Mouse (Mus musculus) thymus, postnatal 4 days (tissue): ENCODE data around the gene Itsn2.
"Not testable (repeated sequence)": the region's sequence is repeated elsewhere in the genome, so short reads cannot be mapped to it uniquely, and the experiment has no call there.

Experiments
- DNase-seq: peaks from one replicate; pipeline ENCODE4 v3.0.0; 2021

The Itsn2 gene

DNA sequence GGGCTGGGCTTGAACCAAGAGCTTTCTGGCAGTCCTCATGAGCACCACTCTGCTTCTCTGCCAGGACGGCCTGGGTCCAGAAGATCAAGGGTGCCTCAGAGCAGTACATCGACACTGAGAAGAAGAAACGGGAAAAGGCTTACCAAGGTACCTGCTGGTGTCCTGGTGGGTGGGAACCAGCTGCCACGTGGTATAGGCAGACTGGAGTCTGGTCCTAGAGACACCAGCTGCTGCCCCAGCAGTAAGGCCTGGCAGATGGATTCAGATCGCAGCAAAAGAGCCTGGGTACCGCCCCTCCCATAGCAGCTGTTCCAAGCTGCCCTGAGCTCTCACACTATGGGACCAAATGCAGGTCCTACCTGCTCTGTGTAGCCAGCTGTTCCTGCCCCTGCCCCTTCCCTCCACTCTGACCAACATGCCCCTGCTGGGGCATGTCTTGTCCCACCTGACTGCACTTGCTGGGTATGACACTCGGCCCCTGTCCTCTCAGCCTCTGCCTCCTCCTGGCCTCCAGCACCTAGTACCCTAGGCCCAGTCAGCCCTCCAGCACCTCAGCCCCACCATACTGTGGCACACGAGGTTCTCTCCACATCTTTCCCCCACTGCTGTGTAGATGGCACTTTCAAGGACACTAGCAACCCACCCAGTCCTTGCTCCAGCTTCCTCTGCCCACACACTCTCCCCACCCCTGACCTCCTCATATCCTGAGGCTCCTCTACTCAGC, 116.6 kb downstream of the Itsn2 start:
- no peak for DNase-seq

DNA sequence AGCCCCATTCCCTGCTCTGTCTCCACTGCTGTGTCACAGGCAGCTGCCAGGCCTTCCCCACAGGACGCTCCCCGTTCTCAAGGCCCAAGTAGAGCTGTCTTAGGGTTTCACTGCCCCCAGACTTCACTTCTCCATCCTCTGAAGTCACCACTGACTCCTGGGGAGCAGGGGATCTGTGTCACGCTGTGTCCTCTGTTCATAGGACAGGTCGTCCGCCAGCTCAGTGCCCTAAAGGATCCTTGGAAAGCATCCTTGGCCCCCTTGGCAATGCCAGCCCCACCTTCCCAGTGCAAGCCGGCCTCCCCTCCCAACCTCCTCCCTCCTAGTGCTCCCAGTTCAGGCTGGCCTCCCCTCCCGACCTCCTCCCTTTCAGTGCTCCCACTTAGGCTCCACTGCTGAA, 117.5 kb downstream of the Itsn2 start:
- no peak for DNase-seq

DNA sequence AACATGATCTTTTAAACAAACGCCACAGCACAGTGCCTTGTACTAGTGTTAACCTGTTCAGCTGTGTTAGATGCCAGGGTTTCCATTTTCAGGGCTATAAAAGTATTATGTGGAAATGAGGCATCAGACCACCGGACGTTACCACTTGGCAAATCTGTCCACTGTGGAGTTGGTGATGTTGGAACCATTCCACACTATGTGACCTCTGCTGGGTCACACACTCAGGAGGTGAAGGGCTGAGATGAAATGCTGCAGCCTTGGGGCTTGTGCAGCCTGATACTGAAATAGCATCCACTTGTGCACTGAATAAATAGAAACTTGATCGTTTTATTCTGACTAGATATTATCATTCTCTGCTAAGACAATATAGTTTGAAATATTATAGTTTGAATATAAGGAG, 120.9 kb downstream of the Itsn2 start:
- DNase-seq = no peak

DNA sequence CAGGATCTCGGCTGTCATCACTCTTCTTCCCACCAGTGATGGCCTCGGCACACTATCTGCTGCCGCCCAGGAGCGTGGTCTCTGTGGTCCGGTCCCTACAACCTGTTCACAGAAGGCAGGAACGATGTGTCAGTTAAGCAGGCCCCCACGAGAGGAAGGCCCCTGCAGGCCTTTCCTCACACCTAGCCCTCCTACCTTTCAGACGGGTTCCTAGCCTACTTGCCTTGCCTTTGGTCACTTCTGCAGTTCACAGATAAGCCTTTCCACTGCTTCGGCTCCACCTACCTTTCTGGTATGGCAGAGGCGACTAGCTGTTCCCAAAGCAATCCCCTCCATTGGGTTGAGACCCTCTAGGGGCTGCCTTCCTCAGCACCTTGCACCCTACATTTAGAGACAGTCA, 123.2 kb downstream of the Itsn2 start:
- DNase-seq = no peak

DNA sequence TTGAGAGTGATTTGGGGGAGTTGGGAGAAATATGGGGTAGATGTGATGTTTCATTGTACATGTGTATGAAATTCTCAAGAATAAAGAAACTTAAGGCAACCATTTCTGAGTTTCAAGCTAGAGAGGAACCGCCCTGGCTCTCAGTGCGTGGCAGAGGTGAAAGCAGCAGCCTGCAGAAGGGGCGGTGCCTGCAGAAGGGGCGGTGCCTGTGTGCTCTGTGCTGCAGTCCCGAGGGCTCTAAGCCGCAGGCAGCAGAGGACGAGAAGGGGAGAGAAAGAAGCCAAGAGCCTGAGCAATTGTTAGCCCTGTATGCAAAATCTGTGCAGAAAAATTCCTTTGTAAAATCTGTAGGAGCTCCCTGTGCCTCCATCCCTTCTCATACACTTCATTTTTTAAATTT, 125.0 kb downstream of the Itsn2 start:
- DNase-seq = peak; percentile 59

DNA sequence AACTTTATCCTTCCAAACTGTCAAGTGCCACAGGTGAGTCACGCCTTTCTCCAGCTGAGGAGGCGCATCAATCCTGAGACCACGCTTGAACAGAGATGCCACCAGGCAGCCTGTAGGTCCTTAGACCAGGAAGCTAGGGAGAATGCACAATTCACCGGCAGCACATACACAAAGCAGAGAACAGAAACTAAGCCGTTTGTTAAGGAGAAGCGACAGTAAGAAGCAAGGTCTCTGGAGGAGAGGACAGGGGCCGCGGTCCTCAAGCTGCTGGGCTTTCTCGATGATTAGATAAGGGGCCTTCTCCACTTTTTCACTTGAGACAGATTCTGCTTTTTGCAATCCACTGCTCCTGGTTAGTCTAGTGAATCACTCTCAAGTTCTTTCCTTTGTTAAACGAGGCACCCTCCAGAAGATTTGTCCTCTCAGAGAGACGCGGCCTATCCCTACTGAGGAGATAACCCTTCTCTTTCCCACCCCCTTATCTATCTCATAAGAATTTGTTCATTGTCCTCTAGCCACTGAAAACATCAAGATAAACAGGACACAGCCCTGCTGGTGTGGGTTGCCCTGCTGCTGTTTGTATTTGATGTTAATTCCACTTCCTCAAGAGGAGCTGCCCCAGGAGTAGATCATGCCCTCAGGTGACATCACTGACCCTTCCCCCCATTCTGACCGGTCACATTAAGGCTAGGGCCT, 126.8 kb downstream of the Itsn2 start:
- no peak for DNase-seq

DNA sequence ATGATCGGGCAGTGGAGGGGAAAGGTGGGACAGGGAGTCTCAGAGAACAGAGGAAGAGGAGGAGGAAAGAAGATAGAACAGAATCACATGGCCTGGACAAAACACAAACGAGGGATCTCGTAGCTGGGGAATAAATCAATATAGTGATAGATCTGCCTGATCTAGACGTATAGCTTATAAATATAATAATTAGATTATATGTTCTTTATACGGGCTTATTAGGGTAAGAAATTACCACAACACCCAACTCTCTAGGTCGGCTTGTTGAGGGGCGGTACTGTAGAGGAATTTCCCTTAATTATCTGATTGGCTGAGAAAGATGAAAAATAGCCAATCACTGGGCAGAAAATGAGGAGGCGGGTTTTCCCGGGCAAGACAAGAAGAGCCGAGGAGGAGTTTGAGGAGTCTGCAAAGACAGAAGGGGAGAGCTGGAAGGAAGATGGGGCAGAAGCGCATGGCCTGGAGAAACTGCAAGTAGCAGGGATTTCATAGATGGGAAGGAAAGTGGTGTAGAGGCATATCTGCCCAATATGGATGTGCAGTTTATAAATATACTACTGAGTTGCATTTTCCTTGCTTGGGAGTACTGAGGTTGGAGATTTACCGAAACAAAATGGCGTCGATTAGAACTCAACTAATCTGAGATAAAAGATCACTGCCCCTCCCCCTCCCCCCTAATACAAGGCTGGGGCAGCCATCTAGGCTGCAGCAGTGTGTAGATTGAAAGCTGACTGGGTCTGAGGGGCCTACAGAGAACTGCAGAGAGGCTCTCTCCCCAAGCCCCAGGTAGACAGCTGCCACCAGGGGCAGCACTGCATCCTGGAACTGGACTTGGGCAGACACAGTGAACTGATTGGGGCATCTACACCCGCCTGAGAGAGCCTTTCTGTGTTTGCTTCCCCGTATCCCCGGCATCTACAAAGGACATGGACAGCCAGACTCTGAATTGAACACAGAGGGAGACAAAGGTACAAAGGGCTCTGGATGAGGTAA, 127.6 kb downstream of the Itsn2 start:
- peak; percentile 51 for DNase-seq

DNA sequence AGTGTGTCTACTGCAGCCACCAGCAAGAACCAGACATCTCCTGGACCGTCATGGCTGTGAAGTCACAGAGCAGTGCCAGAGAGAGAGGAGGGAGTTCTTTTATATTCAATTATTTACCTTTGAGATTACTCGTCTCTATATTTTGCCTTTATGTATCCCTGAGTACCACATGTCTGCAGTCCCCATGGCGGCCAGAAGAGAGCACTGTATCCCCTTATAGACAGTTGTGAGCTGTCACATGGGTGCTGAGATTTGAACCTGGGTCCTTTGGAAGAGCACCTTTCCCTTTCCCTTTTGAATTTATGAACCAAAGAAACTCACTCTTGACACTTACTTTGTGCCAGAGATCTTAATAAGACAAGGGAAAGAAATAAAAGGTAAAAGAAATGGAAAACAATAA, 136.7 kb downstream of the Itsn2 start:
- DNase-seq = peak; percentile 30

DNA sequence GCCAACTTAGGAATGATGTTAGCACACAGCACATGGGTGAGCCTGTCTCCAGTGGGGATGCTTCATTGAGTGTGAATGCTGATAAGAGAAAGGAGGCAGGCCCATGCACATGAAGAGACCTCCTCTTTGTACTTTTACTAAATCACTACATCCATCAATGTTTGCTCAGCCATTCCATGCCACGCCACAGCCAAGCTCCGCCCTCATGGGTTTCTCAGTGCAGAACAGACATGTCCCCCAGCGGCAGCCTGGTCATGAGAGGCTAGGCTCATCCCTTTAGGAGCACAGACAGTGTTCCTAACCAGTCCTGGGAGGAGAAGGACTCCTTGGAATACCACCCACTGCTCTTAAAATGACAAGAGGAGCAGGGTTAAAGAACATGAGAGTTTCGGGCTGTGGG, 139.2 kb downstream of the Itsn2 start:
- DNase-seq = no peak

DNA sequence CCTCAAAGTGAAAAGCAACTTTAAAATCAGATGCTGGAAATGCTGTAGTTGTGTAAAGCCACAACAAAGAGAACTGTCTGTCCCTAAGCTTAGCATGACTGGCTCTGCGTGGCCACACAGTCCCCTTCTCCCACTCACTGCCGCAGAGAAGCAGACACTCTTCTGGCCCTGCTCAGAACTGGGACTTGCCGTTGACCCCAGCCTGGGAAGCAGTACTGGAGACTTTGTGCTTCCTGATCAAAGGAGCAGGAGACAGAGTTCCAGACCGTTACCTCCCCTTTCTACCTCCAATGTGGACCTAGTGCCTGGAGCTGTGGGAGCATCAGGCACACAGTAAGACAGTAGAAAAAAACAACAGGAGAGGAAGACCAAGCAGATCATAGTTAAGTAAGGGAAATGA, 139.9 kb downstream of the Itsn2 start:
- DNase-seq = no peak

DNA sequence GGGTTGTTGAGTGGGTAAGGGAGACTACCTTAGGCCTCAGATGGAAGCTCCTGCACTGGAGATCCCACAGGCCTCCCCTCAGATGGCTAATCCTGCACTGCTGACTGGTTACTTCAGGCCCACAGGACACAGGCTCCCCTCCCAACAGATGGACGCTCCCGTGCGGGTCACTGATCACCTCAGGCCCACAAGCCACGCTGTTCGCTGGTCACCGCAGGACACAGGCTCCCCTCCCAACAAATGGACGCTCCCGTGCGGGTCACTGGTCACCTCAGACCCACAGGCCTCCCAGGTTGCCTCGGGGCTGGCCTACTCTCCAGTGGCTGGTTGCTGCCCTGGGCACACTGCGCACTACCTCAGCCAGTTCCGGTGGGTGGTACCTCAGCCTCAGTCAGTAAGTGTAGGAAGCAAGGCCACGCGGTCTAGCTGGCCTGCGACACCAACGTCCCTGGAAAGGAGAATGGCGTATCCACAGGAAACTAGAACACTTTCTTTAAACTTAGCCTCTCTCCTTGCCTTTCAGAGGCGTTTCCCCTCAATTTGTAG, 145.7 kb downstream of the Itsn2 start, which contains the start of gene Fam228a:
Gene Fam228a, minus strand, starts transcription at position 400 of the 546 bp plus-strand sequence.
- DNase-seq = no peak

DNA sequence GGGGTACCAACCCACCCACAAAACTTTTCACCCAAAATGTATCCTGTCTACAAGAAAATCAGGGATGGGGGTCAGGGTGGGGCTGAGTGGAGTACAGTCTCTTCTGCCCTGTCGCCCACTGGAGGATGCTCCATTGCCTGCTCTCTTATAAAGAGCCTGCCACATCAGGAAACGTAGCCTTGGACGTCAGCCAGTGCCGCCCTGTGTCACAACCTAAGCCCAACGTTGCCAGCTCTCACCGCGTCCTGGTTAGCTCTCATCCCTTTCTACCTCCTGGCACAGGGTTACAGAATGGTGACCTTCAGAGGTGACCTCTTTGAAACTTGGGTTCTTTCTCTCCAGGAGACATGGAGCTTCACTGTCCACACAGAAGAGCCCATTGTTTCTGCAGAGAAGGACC, 148.4 kb downstream of the Itsn2 start:
- no peak for DNase-seq

DNA sequence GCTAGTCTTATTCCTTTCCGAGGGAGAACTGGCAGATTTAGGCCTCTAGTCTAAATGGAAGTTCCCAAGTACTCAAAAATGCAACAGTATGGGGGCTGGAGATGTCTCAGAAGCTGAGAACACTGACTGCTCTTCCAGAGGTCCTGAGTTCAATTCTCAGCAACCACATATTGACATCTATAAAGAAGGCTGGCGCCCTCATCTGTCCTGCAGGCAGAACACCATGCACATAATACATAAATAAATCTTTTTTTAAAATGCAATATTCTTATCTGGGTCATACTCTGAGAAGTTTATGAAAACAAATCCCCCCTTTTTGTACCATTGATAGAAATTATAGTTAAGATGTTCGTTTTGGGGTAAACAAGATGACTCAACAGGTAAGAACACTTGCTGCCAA, 149.7 kb downstream of the Itsn2 start:
- DNase-seq = peak; percentile 12

DNA sequence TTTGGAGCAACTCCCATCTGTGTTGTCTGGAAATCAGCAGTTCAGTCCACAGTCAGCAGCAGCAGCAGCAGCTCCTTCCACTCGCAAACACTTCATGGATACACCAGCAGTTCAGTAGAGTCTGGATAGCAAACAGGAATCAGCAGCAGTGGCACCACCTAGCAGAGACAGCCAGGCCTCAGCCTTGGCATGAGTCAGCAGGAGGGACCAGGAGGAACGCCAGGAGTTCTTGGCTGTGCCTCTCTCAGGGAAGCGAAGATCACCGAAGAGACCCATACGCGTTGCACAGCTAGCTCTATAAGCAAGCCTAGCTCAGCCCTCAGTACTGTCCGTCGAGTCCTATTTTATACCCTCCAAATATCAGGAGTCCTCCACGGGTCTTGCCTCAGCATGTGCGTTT, 152.0 kb downstream of the Itsn2 start:
- no peak for DNase-seq

DNA sequence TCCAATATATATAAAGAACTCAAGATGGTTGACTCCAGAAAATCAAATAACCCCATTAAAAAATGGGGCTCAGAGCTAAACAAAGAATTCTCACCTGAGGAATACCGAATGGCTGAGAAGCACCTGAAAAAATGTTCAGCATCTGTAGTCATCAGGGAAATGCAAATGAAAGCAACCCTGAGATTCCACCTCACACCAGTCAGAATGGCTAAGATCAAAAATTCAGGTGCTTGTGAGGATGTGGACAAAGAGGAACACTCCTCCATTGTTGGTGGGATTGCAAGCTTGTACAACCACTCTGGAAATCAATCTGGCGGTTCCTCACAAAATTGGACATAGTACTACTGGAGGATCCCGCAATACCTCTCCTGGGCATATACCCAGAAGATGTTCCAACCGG, 162.0 kb downstream of the Itsn2 start:
- not testable (repeated sequence) for DNase-seq

DNA sequence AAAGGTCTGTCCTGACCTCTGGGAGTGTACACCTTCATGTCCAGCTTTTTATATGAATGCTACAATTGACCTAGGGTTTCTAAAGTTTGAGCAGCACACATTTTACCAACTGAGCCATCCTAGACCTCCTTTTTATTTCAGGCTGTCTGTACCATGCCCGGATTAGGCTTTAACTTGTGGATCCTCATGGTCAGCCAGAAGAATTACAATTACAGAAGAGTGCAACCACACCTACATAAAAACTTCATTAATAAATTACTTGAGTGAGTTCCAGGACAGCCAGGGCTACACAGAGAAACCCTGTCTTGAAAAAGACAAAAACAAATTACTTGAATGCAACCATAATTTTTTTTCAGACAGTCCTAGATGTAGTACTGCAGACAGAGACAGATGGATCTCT, 164.6 kb downstream of the Itsn2 start:
- DNase-seq = no peak
